Mouse (Mus musculus) embryonic fibroblast, embryonic 13.5 days (primary cell): ENCODE data around the gene Ldlrad3.

Source experiments
- CTCF ChIP-seq: IDR thresholded peaks from 2 replicates; pipeline ENCODE4 v1.5.1; 2011; ENCODE audit warnings: mild to moderate bottlenecking, control low read depth, low read length, moderate library complexity, borderline replicate concordance; ENCODE audit not compliant: insufficient read depth
- POLR2A ChIP-seq: IDR thresholded peaks from 2 replicates; pipeline ENCODE4 v1.6.1; 2011; ENCODE audit warnings: low read depth, mild to moderate bottlenecking, control low read depth, low read length, moderate library complexity

DNA sequence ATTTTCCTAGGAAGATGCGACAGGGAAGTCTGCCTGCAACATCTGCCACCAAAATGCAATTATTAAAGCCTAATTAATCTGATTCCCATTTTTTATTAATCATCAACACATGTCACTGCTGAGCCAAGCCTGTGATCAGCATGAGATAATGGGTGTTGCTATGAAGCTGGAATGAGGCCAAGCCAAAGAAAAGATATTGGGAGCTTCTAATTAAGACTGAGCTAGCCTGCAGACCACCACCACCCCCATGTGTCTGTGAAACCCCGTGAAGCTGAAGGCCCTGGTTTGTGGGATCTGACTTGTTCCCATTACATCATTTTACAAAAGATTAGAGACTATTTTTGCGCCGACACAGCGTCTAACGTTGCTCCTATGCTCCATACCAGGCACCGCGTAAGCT lies 161.7 kb downstream of the Ldlrad3 start:
- TF ChIP-seq CTCF (no peak), POLR2A (no peak)
